Mouse (Mus musculus) left cerebral cortex, adult 2 months (tissue): ENCODE results near the gene Prrt2. TPM values are rescaled to one million over a fixed set of nuclear protein-coding genes. Genes with fewer than 3 reads are reported as not detected.

Experiments used
- DNase-seq, 2 experiments: peaks; one replicate each; pipeline ENCODE4 v3.0.0; 2021 to 2022; ENCODE audit warnings: low spot score in 2 of 2, mixed read lengths in 1 of 2; ENCODE audit errors: extremely low spot score in 1 of 2
- H3K27ac ChIP-seq: fragments of 200-600 bp; 2 replicates; pipeline ENCODE4 v1.8.1; 2022
- H3K4me3 ChIP-seq: fragments of 200-600 bp; 2 replicates; pipeline ENCODE4 v1.8.1; 2022
- CTCF ChIP-seq: fragments of 200-600 bp; IDR thresholded peaks from 2 replicates; pipeline ENCODE4 v1.8.1; 2022; ENCODE audit warnings: antibody characterized with exemption, mild to moderate bottlenecking, moderate library complexity
- intact Hi-C: fragments of 180-260 bp; cut with DNase I; formaldehyde crosslinking; loops from one replicate; pipeline ENCODE4 v1.15.1; 2025
- total RNA-seq, 2 experiments: library from RNA; stranded (reverse); gene quantifications; 2 replicates each; pipeline ENCODE4 v1.2.3; 2021

Gene Prrt2
- total RNA-seq, 2 experiments from 2014 or later: 214 to 216 TPM

DNA sequence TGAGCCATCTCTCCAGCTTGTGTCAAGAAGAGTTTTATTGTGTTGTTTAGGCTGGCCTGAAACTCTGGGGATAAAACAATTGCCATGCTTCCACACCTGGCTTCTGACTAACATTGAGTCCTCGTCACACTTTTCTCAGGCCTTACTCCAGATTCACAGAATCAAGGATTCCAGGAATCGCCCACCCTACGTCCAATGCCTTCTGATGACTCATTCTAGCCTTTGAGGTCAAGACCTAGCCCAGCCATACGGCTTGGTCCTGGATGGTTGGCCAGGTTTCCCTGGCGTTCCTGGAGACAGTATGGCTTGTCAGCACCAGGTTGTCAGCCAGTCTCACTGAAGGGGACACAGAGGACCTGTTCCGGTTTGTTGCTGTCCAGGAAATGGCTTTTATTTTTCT, 8.6 kb downstream of the Prrt2 start:
- intact Hi-C loops: no loop called here
- no peak for TF ChIP-seq CTCF
- H3K27ac ChIP-seq: no peak overlapping the region
- H3K4me3 ChIP-seq: no peak overlapping the region
- no peak for DNase-seq

DNA sequence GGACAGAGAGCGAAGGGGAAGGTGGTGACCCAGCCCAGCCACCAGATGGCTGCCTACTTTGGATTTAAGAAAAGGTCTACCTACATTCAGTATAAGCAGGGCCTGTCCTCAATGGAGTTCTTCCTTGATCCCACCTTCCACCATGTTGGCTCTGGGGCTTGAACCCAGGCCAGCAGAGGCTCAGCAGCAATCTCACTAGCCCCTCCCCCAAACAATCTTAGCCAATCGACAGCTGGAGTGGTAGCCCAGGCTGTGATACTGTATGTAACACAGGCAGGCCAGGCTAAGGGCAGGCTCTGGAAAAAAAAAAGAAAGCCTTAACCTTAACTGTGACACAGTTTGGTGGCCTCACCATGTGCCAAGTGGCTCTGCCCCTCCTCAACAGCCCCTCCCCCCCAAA, 9.3 kb downstream of the Prrt2 start:
- Histone ChIP-seq H3K27ac (no peak overlapping the region), H3K4me3 (no peak overlapping the region)
- TF ChIP-seq CTCF: no peak
- no peak for DNase-seq
- intact Hi-C loops: no loop called here

DNA sequence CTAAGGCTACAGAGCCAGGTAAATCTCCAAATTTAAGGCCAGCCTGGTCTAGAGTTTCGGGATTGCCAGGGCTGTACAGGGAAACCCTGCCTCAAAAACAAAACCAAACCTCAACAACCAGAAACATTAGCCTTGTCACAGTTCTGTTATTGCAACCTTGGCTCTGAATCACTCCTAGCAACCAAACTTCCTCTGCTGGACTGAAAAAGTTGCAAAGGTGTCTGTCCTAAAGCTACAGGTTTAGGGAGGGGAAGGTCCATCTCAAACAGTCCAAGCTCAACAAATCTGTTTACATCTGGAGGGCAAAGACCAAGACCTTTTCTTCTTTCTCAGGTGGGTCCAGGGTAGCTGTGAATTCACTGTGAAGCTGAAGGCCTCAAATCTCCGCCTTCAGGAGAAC, 10.0 kb downstream of the Prrt2 start:
- DNase-seq: no peak
- Histone ChIP-seq H3K27ac (no peak overlapping the region), H3K4me3 (no peak overlapping the region)
- intact Hi-C loops: no loop called here
- TF ChIP-seq CTCF: no peak

DNA sequence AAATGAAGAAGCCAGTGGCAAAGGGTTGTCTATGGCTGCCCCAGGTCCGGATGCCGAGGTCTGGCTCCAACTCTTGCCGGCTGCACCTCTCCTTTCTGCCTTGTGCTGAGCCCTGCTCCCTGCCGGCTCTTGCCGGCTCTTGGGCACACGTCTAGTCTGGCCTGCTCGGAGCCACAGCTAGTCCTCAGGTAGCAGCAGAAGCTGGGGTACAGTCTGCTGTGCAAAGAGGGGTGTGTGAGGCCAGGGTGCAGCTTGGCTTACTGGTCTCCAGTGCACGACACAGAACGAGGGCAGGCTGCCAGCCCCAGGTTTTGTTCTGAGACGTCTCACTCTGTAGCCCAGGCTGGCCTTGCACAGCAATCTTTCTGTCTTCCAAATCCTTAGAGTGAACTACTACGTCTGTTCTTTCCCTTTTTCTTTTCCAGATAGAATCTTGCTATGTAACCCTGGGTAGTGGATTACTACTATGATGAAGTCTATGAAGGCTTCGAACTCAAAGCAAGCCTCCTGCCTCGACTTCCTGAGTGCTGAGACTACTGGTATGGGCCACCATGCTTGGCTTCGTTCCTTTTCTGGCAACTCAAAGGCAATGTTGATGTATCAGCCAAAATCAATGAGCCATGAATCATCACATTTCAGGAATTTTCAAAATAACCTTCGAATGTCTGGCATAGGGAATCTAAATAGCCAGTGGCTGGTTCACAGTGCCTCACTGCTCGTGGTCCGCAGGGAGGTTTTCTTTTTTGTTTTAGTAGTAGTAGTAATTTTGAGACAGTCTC, 11.5 kb downstream of the Prrt2 start:
- TF ChIP-seq CTCF: no peak
- intact Hi-C loops: no loop called here
- DNase-seq: no peak
- H3K4me3 ChIP-seq: no peak overlapping the region
- H3K27ac ChIP-seq: peak overlapping the region; percentile 86

DNA sequence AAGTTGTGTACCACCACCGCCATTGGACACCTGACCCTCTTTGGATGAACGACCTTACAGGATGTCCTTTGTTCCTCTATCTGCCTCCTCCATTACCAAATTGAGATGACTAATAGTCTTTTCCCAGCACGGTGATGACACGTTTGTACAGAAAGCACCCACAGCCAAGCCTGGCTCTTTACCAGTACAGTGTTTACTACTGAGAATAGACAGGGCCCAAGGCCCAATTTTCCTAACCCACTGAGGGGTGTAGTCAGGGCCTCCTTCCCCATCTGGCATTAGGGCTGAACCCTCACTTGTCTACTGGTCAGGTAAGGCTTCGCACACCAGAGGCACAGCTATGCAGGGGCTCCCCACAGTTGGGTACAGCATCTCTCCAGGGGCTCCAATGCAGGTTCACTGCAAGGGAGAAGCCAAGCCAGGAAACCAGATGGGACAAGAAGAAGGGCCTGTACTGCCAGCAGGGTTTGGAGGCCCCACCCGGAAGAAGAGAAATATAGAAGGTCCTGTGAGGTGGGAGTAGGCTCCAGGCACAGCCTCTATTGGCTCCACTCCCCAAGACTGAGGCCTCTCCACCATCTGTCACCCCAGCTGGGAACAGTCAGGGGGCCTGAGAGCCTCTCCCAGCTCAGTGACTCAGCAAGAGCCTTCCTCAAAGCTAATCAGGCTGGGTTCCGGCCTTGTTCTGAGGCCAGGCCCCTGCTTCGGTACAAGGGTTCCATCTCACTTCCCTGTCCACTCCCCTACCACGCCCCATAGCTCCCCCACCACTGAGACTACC, 12.6 kb downstream of the Prrt2 start:
- H3K27ac ChIP-seq: peak overlapping the region; percentile 86
- DNase-seq: peak; percentile 45 to 83
- TF ChIP-seq CTCF: no peak
- intact Hi-C loops: loop anchor here (1.0 kb wide), 1 partner anchor 23 kb away; no protein-coding TSS in a partner anchor
- H3K4me3 ChIP-seq: no peak overlapping the region

DNA sequence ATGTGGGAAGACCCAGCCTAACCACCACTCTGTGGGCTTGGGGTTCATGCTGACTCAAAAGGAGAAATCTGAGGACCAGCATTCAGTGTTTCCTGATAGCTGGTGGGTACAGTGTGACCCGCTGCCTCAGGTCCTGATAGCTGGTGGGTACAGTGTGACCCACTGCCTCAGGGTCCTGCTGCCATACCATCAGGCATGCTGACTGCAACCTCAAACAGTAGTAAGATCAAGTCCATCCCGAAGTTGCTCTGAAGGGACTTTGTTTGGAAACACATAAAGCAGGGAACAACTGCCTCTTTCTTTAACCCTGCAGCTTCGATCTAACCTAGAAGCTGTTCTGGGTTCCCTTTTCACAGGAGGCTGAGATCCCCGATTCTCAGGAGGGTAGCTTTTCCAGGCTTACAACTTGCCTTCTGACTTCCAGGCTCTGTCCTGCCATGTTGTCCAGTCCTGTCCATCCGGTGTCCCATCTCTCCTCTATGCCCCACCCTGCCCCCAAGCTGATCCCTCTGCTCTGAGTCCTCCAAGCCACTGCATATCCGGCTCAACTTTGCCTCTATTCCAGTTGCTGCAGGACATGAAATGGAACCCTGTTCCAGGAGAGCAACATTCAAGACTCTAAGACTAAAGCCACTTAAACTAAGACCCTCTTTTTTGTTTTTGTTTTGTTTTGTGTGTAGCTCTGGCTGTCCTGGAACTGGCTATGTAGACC, 13.5 kb downstream of the Prrt2 start:
- intact Hi-C loops: loop anchor here (1.0 kb wide), 1 partner anchor 22 kb away; no protein-coding TSS in a partner anchor
- no peak for TF ChIP-seq CTCF
- Histone ChIP-seq H3K27ac (peak overlapping the region; percentile 86), H3K4me3 (no peak overlapping the region)
- DNase-seq: no peak

DNA sequence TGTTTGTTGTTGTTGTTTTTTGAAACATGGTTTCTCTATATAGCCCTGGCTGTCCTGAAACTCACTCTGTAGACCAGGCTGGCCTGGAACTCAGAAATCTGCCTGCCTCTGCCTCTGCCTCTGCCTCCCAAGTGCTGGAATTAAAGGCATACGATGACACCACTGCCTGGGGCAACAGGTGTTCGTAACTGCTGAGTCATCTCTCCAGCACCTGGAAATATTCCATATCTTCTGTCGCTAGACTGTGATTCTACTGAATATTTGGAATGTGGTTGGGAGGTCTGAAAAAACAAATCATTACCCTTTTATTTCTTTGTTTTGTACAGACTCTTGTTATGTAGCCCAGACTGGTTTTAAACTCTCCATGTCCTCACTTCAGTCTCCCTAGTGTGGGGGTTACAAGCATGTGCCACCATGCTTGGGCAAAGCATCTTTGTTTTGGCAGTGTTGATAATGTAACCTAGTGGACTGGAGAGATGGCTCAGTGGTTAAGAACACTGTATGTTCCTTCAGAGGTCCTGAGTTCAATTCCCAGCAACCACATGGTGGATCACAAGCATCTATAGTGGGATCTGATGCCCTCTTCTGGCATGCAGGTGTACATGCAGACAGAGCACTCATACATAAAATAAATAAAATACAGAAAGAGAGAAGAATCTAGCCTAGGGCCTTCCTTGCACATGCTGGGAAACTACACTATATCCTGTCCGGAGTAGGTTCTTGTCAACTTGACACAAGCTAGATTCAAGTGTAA, 16.7 kb downstream of the Prrt2 start:
- TF ChIP-seq CTCF: peak; percentile 15; the same call in 1 of the 2 replicates
- intact Hi-C loops: no loop called here

DNA sequence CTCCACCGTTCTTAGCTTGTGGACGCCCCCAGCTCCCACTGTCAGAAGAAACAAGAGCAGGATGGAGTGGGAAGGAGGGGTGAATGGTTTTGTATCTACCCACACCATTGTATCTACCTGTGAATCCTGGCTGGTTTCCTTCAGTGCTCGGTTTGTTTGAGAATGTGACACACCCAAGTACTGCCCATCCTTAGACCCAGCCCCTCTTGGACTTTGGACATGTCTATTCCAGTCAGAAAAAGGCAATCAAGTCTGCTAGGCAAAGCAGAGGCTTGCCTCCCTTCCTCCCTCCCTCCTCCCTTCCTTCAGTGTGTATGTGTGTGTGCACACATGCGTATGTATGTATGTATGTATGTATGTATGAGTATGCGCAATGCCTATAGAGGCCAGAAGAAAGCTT, 17.4 kb downstream of the Prrt2 start:
- TF ChIP-seq CTCF: no peak
- intact Hi-C loops: no loop called here
- Histone ChIP-seq H3K4me3 (no peak overlapping the region), H3K27ac (no peak overlapping the region)
- no peak for DNase-seq

More for the DNA sequence above, 16.7 kb downstream of the Prrt2 start:
- no peak for DNase-seq
- Histone ChIP-seq H3K27ac (no peak overlapping the region), H3K4me3 (no peak overlapping the region)

DNA sequence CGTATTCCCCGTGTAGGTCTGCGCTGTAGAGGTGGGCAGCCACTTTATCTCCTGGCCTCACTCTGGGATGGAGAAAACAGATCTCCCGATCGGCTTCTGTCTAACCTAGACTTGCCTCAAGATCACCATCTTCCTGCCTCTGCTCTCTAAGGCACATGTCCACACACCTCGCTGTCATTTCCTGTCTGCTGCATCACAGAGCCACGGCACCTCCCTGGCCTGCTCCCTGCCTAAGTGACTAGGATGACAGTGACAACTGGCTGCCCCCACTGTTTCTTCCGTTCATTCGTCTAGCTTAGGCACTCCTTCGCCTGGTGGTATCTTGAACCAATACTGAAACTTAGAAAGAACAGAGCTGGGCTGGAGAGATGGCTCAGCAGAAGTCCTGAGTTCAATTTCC, 21.4 kb downstream of the Prrt2 start:
- H3K4me3 ChIP-seq: no peak overlapping the region
- intact Hi-C loops: no loop called here
- H3K27ac ChIP-seq: no peak overlapping the region
- no peak for DNase-seq
- no peak for TF ChIP-seq CTCF

DNA sequence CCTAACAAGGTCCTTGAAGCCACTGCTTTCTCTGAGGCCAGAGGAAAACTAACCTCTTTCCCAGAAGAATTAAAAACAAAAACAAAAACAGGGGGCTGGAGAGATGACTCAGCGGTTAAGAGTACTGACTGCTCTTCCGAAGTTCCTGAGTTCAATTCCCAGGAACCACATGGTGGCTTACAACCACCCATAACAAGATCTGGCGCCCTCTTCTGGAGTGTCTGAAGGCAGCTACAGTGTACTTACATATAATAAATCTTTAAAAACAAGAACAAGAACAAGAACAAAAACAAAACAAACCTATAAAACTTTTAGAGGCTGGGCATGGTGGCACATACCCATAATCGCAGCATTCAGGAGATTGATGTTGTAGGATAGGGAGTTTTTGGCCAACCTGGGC, 24.6 kb downstream of the Prrt2 start:
- H3K4me3 ChIP-seq: no peak overlapping the region
- intact Hi-C loops: no loop called here
- peak; percentile 18; the same call in 1 of the 2 replicates for TF ChIP-seq CTCF
- no peak for DNase-seq
- H3K27ac ChIP-seq: no peak overlapping the region

DNA sequence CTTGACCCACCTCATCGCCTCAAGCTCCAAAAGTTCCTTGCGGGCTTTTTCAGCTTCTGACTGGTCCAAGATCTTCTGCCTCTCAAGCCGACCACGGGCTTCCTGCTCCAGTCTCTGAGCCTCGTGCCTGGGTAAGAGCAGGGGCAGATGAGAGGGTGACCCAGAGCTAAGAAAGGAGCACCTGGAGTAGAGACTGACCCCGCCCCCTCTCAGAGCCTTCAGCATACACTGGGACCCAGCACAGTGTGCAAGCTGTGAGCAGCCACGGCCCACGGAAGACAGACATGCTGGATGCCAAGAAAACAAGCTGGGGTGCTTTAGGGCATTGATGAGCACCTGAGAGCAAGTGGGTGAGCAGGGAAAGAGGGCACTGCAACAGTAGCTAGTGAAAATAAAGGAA, 32.2 kb downstream of the Prrt2 start:
- no peak overlapping the region for H3K27ac ChIP-seq
- no peak for DNase-seq
- intact Hi-C loops: no loop called here
- TF ChIP-seq CTCF: no peak
- H3K4me3 ChIP-seq: no peak overlapping the region
